Mouse (Mus musculus): ENCODE measurements around the gene Lrrc40. TPM values are rescaled to one million over a fixed set of nuclear protein-coding genes. Genes with fewer than 3 reads are reported as not detected.
A peak's percentile ranks its signal among the peaks of the same experiment; 100 is the strongest.

Lrrc40 gene
- total and polyA plus RNA-seq, 2 experiments = 4.1 to 19.3 TPM

DNA sequence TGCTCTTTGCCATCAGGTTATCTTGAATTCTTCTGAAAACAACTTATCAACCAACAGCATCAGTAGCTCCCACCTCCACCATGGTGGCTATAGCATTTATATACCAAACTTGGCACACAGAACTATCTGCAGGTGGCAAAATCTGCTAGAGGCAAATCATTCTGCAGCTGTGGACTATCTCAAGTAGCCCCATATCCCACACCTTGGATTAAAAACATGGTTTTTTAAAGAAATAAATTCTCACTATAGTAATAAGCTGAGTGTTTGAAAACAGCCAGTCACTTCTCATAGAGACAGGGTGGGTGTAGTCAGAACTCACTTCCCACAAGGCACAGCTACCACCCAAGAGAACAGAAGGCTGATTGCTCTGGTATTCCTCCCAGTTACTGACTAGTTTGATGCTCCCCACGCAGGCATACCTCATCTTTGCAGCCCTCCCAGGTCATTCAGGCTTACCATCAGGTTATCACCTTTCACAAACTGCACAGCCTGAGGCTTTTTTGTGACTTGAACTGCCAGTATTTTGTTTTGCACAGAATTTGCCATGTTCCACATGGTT is 26.6 kb upstream of the Lrrc40 start:
- Histone ChIP-seq H3K27me3 (ENCODE audit: control insufficient read depth, insufficient read depth, low read length) (no peaks in the 10 kb centered on the region), H3K36me3 (ENCODE audit: control insufficient read depth, insufficient read depth, low read length) (peaks cover 51% of the 10 kb centered on the region), H3K4me3 (ENCODE audit: insufficient read depth, low read depth, low read length) (no peak overlapping the region), H3K27ac (replicated peaks; ENCODE audit: insufficient read depth, low read depth, low read length) (no peak overlapping the region), H3K79me2 (ENCODE audit: control insufficient read depth, insufficient read depth, low read length) (no peaks in the 10 kb centered on the region), H3K9ac (ENCODE audit: low read depth, low read length) (no peak overlapping the region), H3K4me1 (ENCODE audit: control insufficient read depth, insufficient read depth, low read length) (no peaks in the 10 kb centered on the region)
- no peak for DNase-seq (ENCODE audit: extremely low read depth, low read depth, low spot score)
- TF ChIP-seq POLR2A (IDR thresholded peaks at IDR 0.05; ENCODE audit: extremely low read depth, insufficient read depth, low read length) = no peak
- no peak for TF ChIP-seq CTCF (IDR thresholded peaks at IDR 0.05; ENCODE audit: low read depth, low read length)
- 59% methylated on average over 1 of the region's 1 CpGs for WGBS

DNA sequence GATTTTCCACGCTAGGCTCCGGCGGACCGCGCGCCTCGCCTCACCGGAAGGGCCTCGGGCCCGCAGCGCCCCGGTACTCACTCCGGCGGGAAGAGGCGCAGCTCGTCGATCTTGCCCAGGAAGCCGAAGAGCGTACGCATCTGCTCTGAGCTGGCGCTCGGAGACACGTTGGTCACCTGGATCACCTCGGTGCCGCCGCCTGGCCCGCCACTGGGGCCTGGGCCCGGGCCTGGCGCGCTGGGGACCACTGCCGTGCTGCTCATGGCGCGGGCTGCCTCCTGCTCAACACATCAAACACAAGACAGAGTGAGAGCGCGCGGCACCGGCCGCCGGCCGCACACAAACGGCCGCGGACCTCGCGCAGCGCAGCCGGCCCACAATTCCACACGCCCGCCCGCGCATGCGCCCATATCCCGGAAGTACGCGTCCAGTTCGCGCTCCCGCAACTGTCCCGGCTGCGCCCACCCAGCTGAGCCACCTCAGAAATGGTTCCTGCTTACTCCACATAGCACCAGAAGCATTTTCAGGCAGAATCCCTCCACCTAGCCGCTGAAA is 5.0 kb upstream of the Lrrc40 start:
- Histone ChIP-seq H3K4me1 (ENCODE audit: control insufficient read depth, insufficient read depth, low read length) (peaks cover 20% of the 10 kb centered on the region; the same call in 1 of the 2 replicates), H3K4me3 (ENCODE audit: insufficient read depth, low read depth, low read length) (peak overlapping the region; percentile 94), H3K9ac (ENCODE audit: low read depth, low read length) (peak overlapping the region; percentile 96), H3K79me2 (ENCODE audit: control insufficient read depth, insufficient read depth, low read length) (peaks cover 20% of the 10 kb centered on the region; the same call in 1 of the 2 replicates), H3K36me3 (ENCODE audit: control insufficient read depth, insufficient read depth, low read length) (peaks cover 12% of the 10 kb centered on the region), H3K27ac (replicated peaks; ENCODE audit: insufficient read depth, low read depth, low read length) (peak overlapping the region; percentile 79), H3K27me3 (ENCODE audit: control insufficient read depth, insufficient read depth, low read length) (no peaks in the 10 kb centered on the region)
- WGBS = under 1% methylated on average over 61 of the region's 61 CpGs
- TF ChIP-seq POLR2A (IDR thresholded peaks at IDR 0.05; ENCODE audit: extremely low read depth, insufficient read depth, low read length) (0 out of 2 replicates have a peak, but pooled peaks have one; percentile 43), CTCF (IDR thresholded peaks at IDR 0.05; ENCODE audit: low read depth, low read length) (no peak)
- peak; percentile 60 for DNase-seq (ENCODE audit: extremely low read depth, low read depth, low spot score)

DNA sequence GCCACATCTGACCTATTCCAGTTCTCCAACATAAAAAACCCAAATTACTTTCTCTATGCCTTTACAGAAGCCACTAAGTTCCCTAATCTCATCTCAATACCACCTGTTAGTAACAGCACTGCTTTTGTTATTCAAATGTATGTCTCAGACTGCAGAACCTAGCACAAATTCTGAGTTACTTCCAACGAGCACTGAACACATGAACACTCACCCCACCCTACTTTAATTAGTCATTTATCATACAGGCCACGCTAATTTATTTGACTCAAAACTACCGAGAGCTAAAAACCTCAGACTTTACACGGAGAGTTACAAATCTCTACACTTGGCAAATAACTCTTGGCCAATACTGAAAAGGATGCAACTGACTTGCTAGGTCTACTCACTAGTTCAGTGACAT is 4.4 kb upstream of the Lrrc40 start:
- Histone ChIP-seq H3K4me1 (ENCODE audit: control insufficient read depth, insufficient read depth, low read length) (peaks cover 20% of the 10 kb centered on the region; the same call in 1 of the 2 replicates), H3K27me3 (ENCODE audit: control insufficient read depth, insufficient read depth, low read length) (no peaks in the 10 kb centered on the region), H3K36me3 (ENCODE audit: control insufficient read depth, insufficient read depth, low read length) (peaks cover 8% of the 10 kb centered on the region), H3K4me3 (ENCODE audit: insufficient read depth, low read depth, low read length) (peak overlapping the region; percentile 94; the same call in 1 of the 2 replicates), H3K79me2 (ENCODE audit: control insufficient read depth, insufficient read depth, low read length) (peaks cover 22% of the 10 kb centered on the region; the same call in 1 of the 2 replicates), H3K27ac (replicated peaks; ENCODE audit: insufficient read depth, low read depth, low read length) (no peak overlapping the region), H3K9ac (ENCODE audit: low read depth, low read length) (no peak overlapping the region)
- DNase-seq (ENCODE audit: extremely low read depth, low read depth, low spot score) = peak; percentile 30
- no peak for TF ChIP-seq CTCF (IDR thresholded peaks at IDR 0.05; ENCODE audit: low read depth, low read length)
- TF ChIP-seq POLR2A (IDR thresholded peaks at IDR 0.05; ENCODE audit: extremely low read depth, insufficient read depth, low read length) = no peak
- under 1% methylated on average over 4 of the region's 4 CpGs for WGBS

DNA sequence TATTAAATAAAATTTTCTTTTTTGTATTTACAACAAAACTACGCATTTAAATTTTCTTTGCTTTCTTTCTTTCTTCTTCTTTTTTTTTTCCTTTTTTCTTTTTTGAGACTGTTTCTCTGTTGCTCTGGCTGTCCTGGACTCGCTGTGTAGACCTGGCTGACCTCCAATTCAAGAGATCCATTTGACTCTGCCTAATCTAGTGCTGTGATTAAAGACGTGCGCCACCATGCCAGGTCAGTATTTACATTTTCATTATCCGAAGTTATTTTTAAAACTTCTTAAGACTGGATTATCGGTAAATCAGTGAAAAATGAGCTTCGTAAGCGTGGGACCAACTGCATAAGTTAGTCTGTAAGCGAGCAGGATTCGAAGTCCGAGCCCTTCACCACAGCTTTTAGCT is 596 bp upstream of the Lrrc40 start:
- TF ChIP-seq POLR2A (IDR thresholded peaks at IDR 0.05; ENCODE audit: extremely low read depth, insufficient read depth, low read length) = no peak
- no peak for TF ChIP-seq CTCF (IDR thresholded peaks at IDR 0.05; ENCODE audit: low read depth, low read length)
- DNase-seq (ENCODE audit: extremely low read depth, low read depth, low spot score) = peak; percentile 70
- Histone ChIP-seq H3K27me3 (ENCODE audit: control insufficient read depth, insufficient read depth, low read length) (no peaks in the 10 kb centered on the region), H3K9ac (ENCODE audit: low read depth, low read length) (peak overlapping the region; percentile 88), H3K79me2 (ENCODE audit: control insufficient read depth, insufficient read depth, low read length) (peaks cover 18% of the 10 kb centered on the region; the same call in 1 of the 2 replicates), H3K36me3 (ENCODE audit: control insufficient read depth, insufficient read depth, low read length) (no peaks in the 10 kb centered on the region), H3K4me1 (ENCODE audit: control insufficient read depth, insufficient read depth, low read length) (peaks cover 15% of the 10 kb centered on the region; the same call in 1 of the 2 replicates), H3K4me3 (ENCODE audit: insufficient read depth, low read depth, low read length) (peak overlapping the region; percentile 84), H3K27ac (replicated peaks; ENCODE audit: insufficient read depth, low read depth, low read length) (peak overlapping the region; percentile 85)
- under 1% methylated on average over 11 of the region's 11 CpGs for WGBS

DNA sequence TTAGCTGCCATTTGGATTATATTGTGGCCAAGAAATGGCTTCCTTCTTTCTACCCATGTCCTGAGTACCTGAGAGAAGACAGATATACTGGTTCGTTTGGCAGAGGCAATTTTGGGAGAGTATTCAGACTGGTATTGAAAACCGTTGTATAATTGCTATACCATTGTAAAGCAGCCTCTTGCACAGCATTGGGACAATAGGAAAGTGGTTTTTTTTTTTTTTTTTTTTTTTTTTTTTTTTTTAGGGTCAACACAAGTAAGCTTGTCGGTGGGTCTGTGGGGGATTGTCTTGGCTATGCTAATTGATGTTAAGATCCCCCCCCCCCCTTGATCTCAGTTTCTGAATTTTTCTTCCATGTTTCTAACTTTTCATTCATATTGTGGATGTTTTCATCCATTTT is 1.6 kb downstream of the Lrrc40 start:
- no peak for TF ChIP-seq POLR2A (IDR thresholded peaks at IDR 0.05; ENCODE audit: extremely low read depth, insufficient read depth, low read length)
- TF ChIP-seq CTCF (IDR thresholded peaks at IDR 0.05; ENCODE audit: low read depth, low read length) = no peak
- Histone ChIP-seq H3K36me3 (ENCODE audit: control insufficient read depth, insufficient read depth, low read length) (no peaks in the 10 kb centered on the region), H3K79me2 (ENCODE audit: control insufficient read depth, insufficient read depth, low read length) (peaks cover 14% of the 10 kb centered on the region; the same call in 1 of the 2 replicates), H3K4me3 (ENCODE audit: insufficient read depth, low read depth, low read length) (no peak overlapping the region), H3K27me3 (ENCODE audit: control insufficient read depth, insufficient read depth, low read length) (no peaks in the 10 kb centered on the region), H3K4me1 (ENCODE audit: control insufficient read depth, insufficient read depth, low read length) (peaks cover 11% of the 10 kb centered on the region; the same call in 1 of the 2 replicates), H3K9ac (ENCODE audit: low read depth, low read length) (no peak overlapping the region), H3K27ac (replicated peaks; ENCODE audit: insufficient read depth, low read depth, low read length) (no peak overlapping the region)
- WGBS = 81% methylated on average over 3 of the region's 3 CpGs
- DNase-seq (ENCODE audit: extremely low read depth, low read depth, low spot score) = no peak

DNA sequence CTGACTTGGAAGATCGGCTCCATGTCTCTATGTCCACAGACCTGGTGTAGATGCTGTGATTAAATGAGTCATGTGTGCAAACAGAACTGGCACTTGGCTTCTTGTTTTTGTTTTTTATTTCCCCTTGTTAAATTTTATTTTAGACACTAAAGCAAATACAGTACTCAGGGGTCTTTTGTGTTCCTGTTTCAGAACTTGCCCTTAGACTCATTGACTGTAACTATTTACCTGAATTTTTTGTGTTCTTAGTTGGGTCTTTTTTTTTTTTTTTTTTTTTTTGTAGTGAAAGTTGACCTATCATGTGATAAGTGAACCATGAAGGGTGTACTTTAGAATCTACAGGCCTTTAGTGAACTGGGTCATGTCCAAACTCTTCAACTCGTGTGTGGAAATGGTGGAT is 4.3 kb downstream of the Lrrc40 start:
- TF ChIP-seq CTCF (IDR thresholded peaks at IDR 0.05; ENCODE audit: low read depth, low read length) (no peak), POLR2A (IDR thresholded peaks at IDR 0.05; ENCODE audit: extremely low read depth, insufficient read depth, low read length) (no peak)
- WGBS = 54% methylated on average over 2 of the region's 2 CpGs
- peaks cover 8% of the 10 kb centered on the region; the same call in 1 of the 2 replicates for H3K79me2 ChIP-seq (ENCODE audit: control insufficient read depth, insufficient read depth, low read length)

More for the DNA sequence above, 4.3 kb downstream of the Lrrc40 start:
- H3K27me3 ChIP-seq (ENCODE audit: control insufficient read depth, insufficient read depth, low read length) = no peaks in the 10 kb centered on the region
- H3K36me3 ChIP-seq (ENCODE audit: control insufficient read depth, insufficient read depth, low read length) = no peaks in the 10 kb centered on the region
- DNase-seq (ENCODE audit: extremely low read depth, low read depth, low spot score) = no peak
- no peak overlapping the region for H3K4me3 ChIP-seq (ENCODE audit: insufficient read depth, low read depth, low read length)
- no peaks in the 10 kb centered on the region for H3K4me1 ChIP-seq (ENCODE audit: control insufficient read depth, insufficient read depth, low read length)
- no peak overlapping the region for H3K27ac ChIP-seq (replicated peaks; ENCODE audit: insufficient read depth, low read depth, low read length)
- no peak overlapping the region for H3K9ac ChIP-seq (ENCODE audit: low read depth, low read length)

Data from liver, adult 2 months (tissue).